Mouse (Mus musculus) lung, postnatal 0 days (tissue): ENCODE measurements around the gene Dcaf12. TPM values are rescaled to one million over a fixed set of nuclear protein-coding genes. Genes with fewer than 3 reads are reported as not detected.

Source experiments
- ATAC-seq: fragments of 200-750 bp; cut with Nextera tagmentation; 2 replicates; pipeline ENCODE4 v1.8.0; 2017; ENCODE audit warnings: moderate library complexity
- DNase-seq: peaks from one replicate; pipeline ENCODE4 v3.0.0-alpha.2; 2016; ENCODE audit warnings: low spot score
- H3K27ac ChIP-seq: fragments of 300-500 bp; sonication (generic); 2 replicates; pipeline ENCODE4 v1.5.1; 2014; ENCODE audit warnings: antibody characterized with exemption, mild to moderate bottlenecking, low read length, mixed read lengths
- H3K27me3 ChIP-seq: fragments of 300-500 bp; sonication (generic); replicated peaks from 2 replicates; pipeline ENCODE4 v1.6.1; 2014; ENCODE audit warnings: low read length, mixed read lengths; ENCODE audit not compliant: insufficient read depth
- H3K36me3 ChIP-seq: fragments of 300-500 bp; sonication (generic); 2 replicates; pipeline ENCODE4 v1.6.1; 2014; ENCODE audit warnings: low read length, mixed read lengths; ENCODE audit not compliant: insufficient read depth
- H3K4me1 ChIP-seq: fragments of 300-500 bp; sonication (generic); 2 replicates; pipeline ENCODE4 v1.6.1; 2014; ENCODE audit warnings: antibody characterized with exemption, low read depth, low read length, mixed read lengths; ENCODE audit not compliant: insufficient read depth
- H3K4me2 ChIP-seq: fragments of 300-500 bp; sonication (generic); replicated peaks from 2 replicates; pipeline ENCODE4 v1.6.1; 2014; ENCODE audit warnings: low read depth, mild to moderate bottlenecking, low read length, moderate library complexity, mixed read lengths
- H3K4me3 ChIP-seq: fragments of 300-500 bp; sonication (generic); 2 replicates; pipeline ENCODE4 v1.5.1; 2014; ENCODE audit warnings: low read depth, low read length
- H3K9ac ChIP-seq: fragments of 300-500 bp; sonication (generic); replicated peaks from 2 replicates; pipeline ENCODE4 v1.6.1; 2014; ENCODE audit warnings: low read depth, mild to moderate bottlenecking
- H3K9me3 ChIP-seq: fragments of 300-500 bp; sonication (generic); 2 replicates; pipeline ENCODE4 v1.6.1; 2016; ENCODE audit warnings: low read length, mixed read lengths
- CTCF ChIP-seq: IDR thresholded peaks from 2 replicates; pipeline ENCODE4 v1.5.1; 2016; ENCODE audit warnings: antibody characterized with exemption, mild to moderate bottlenecking
- EP300 ChIP-seq: IDR thresholded peaks from 2 replicates; pipeline ENCODE4 v1.6.1; 2016; ENCODE audit warnings: antibody characterized with exemption, mild to moderate bottlenecking, control low read depth
- whole genome bisulfite sequencing: fragments of 180-500 bp; shearing (Covaris S2); extraction: QIAGEN DNeasy Blood & Tissue Kit; methylation state at CpG from one replicate; pipeline ENCODE4 v1.1.7; 2014; 5-methylcytosine and 5-hydroxymethylcytosine counted together
- polyA plus RNA-seq: library from polyadenylated mRNA; unstranded; fragments of >200 nt; fragmentation: Nextera tagmentation; extraction: Ambion mirVana; gene quantifications from 2 replicates; pipeline ENCODE4 v1.2.1, GENCODE M21; 2015

The Dcaf12 gene
- polyA plus RNA-seq, 1 experiment from 2014 or later = 41.3 TPM

GRCm38 (mm10) chr4:41315173-41315572 is 484 bp upstream of the Dcaf12 start:
- Histone ChIP-seq H3K4me1 (peaks cover 16% of the 10 kb centered on the region; the same call in 1 of the 2 replicates), H3K4me3 (peak overlapping the region; percentile 98), H3K27me3 (no peaks in the 10 kb centered on the region), H3K36me3 (no peaks in the 10 kb centered on the region), H3K27ac (peak overlapping the region; percentile 100), H3K9me3 (no peaks in the 10 kb centered on the region), H3K4me2 (peak overlapping the region; percentile 82), H3K9ac (peak overlapping the region; percentile 99; the same call in 1 of the 2 replicates)
- DNase-seq (peak; percentile 35), ATAC-seq (no peak)
- 0 out of 2 replicates have a peak, but pooled peaks have one; percentile 6 for TF ChIP-seq EP300
- TF ChIP-seq CTCF = no peak
- 14% methylated on average over 8 of the region's 8 CpGs for WGBS

- Histone ChIP-seq H3K9ac (peak overlapping the region; percentile 99), H3K27me3 (no peaks in the 10 kb centered on the region), H3K4me1 (peaks cover 16% of the 10 kb centered on the region; the same call in 1 of the 2 replicates), H3K36me3 (no peaks in the 10 kb centered on the region), H3K4me3 (peak overlapping the region; percentile 98), H3K9me3 (no peaks in the 10 kb centered on the region), H3K27ac (peak overlapping the region; percentile 100), H3K4me2 (peak overlapping the region; percentile 82)
- ATAC-seq (no peak), DNase-seq (no peak)
- no peak for TF ChIP-seq EP300
- TF ChIP-seq CTCF = no peak
- 7% methylated on average over 14 of the region's 14 CpGs for WGBS
These were observed 967 bp downstream of the Dcaf12 start for GRCm38 (mm10) chr4:41313722-41314121.

- DNase-seq (peak; percentile 35), ATAC-seq (no peak)
- no peak overlapping the region for H3K4me3 ChIP-seq
- H3K9ac ChIP-seq = no peak overlapping the region
- H3K27ac ChIP-seq = no peak overlapping the region
- H3K27me3 ChIP-seq = no peaks in the 10 kb centered on the region
- H3K4me2 ChIP-seq = no peak overlapping the region
- TF ChIP-seq EP300 (no peak), CTCF (no peak)
- peaks cover 16% of the 10 kb centered on the region; the same call in 1 of the 2 replicates for H3K4me1 ChIP-seq
- H3K36me3 ChIP-seq = no peaks in the 10 kb centered on the region; the same call in 1 of the 2 replicates
- 89% methylated on average over 9 of the region's 9 CpGs for WGBS
- no peaks in the 10 kb centered on the region for H3K9me3 ChIP-seq
These were observed 3.8 kb downstream of the Dcaf12 start for GRCm38 (mm10) chr4:41310567-41311563.

- Histone ChIP-seq H3K4me1 (no peaks in the 10 kb centered on the region; the same call in 1 of the 2 replicates), H3K9ac (no peak overlapping the region), H3K4me3 (no peak overlapping the region), H3K9me3 (no peaks in the 10 kb centered on the region), H3K4me2 (no peak overlapping the region), H3K36me3 (no peaks in the 10 kb centered on the region; the same call in 1 of the 2 replicates), H3K27ac (no peak overlapping the region), H3K27me3 (no peaks in the 10 kb centered on the region)
- no peak for TF ChIP-seq CTCF
- no peak for TF ChIP-seq EP300
- WGBS = 83% methylated on average over 6 of the region's 6 CpGs
- ATAC-seq (no peak), DNase-seq (no peak)
These were observed 7.3 kb downstream of the Dcaf12 start for GRCm38 (mm10) chr4:41307406-41307805.

- no peak for TF ChIP-seq EP300
- TF ChIP-seq CTCF = no peak
- no peak overlapping the region for H3K27ac ChIP-seq
- no peak overlapping the region for H3K9ac ChIP-seq
- H3K4me2 ChIP-seq = no peak overlapping the region
- H3K9me3 ChIP-seq = no peaks in the 10 kb centered on the region
- H3K4me1 ChIP-seq = no peaks in the 10 kb centered on the region
- no peak overlapping the region for H3K4me3 ChIP-seq
- 45% methylated on average over 3 of the region's 3 CpGs for WGBS
- peaks cover 25% of the 10 kb centered on the region; the same call in 1 of the 2 replicates for H3K36me3 ChIP-seq
- no peaks in the 10 kb centered on the region for H3K27me3 ChIP-seq
- no peak for DNase-seq
- ATAC-seq = no peak
These were observed 10.4 kb downstream of the Dcaf12 start for GRCm38 (mm10) chr4:41304302-41304701.

- Histone ChIP-seq H3K27me3 (no peaks in the 10 kb centered on the region), H3K9me3 (no peaks in the 10 kb centered on the region), H3K9ac (no peak overlapping the region), H3K4me3 (no peak overlapping the region), H3K27ac (no peak overlapping the region), H3K4me1 (no peaks in the 10 kb centered on the region), H3K36me3 (peaks cover 32% of the 10 kb centered on the region; the same call in 1 of the 2 replicates), H3K4me2 (no peak overlapping the region)
- no peak for DNase-seq
- WGBS = 91% methylated on average over 7 of the region's 7 CpGs
- no peak for TF ChIP-seq CTCF
- no peak for TF ChIP-seq EP300
- no peak for ATAC-seq
These were observed 11.0 kb downstream of the Dcaf12 start for GRCm38 (mm10) chr4:41303671-41304070.
